Mouse (Mus musculus) left cerebral cortex, adult 18-20 months (tissue): ENCODE results near the gene Hrasls5. TPM values are rescaled to one million over a fixed set of nuclear protein-coding genes. Genes with fewer than 3 reads are reported as not detected.

Source experiments
- DNase-seq, 2 experiments: peaks; one replicate each; pipeline ENCODE4 v3.0.0; 2021 to 2022; ENCODE audit warnings: low spot score in 2 of 2, mixed read lengths in 1 of 2
- long read RNA-seq, 2 experiments: library from polyadenylated mRNA; stranded (forward); transcript quantifications; one replicate each; pipeline ENCODE4 v2.0.0; 2021
- total RNA-seq, 2 experiments: library from RNA; stranded (reverse); gene quantifications; 2 replicates each; pipeline ENCODE4 v1.2.3; 2021

Hrasls5 gene
- not detected for total RNA-seq
- long read RNA-seq, experiment 1 = 0 reads
- long read RNA-seq, experiment 2 = 0 reads

DNA sequence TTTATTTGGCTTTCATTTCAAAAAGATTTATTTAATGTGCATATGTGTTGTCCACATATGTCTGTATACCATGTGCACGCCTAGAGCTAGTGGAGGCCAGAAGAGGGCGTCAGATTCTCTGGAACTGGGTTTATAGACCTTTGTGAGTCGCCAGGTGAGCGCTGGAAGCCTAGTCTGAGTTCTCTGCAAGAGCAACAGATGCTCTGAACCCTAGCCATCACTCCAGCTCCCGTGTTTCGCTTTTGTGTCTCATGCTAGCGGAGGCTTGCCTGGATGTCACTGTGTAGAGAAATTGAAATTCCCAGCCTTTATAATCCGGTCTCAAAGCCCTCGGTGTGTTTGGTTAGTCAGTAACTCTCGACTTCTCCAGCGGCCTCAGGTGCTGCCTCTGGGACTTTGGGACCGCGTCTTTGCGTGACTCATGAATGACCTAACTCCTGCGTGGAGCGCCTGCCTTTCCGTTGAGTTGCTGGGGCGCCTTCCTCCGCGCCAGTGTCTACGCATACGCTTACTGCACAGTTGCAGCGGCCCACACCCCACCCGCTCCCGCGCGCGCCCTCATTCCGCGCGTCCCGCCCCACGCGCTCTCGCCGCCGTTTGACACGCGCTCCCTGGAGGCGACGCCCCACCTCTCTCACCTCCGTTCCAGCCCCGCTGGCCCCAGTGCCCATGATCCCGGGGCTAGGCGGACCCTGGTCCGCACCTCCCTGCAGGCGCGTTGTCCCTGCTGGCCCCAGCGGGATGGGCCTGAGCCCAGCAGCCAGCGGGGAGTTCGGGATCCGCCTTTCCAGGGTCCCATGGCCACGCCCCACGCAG, at the start of gene Hrasls5:
TSS of gene Hrasls5 (plus strand) at position 600 of the 816 bp plus-strand sequence.
- DNase-seq = peak; percentile 61 to 73

GRCm38 (mm10) chr19:7562601-7563129, 49.7 kb upstream of the Hrasls5 start:
- no peak for DNase-seq

- DNase-seq = no peak
These were observed 48.7 kb upstream of the Hrasls5 start for GRCm38 (mm10) chr19:7563676-7564075.

DNA sequence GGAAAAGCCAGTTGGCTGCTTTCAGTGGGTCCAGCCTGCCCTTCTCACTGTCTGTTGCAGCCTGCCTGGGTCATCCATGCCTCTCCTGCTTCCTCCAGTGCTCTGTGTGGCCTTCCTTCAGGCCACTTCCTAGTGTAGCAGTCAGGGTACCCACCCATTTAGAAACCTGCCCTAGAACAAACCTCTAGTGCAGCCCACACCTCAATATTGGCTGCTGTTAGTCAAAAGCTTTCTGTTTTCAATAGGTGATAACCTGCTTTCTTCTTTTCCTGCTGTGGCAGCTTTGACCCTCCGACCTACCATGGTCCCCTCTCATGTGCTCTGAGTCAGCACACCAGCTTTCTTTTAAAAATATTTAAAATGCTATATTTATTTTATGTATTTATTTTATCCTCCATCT, 47.9 kb upstream of the Hrasls5 start:
- no peak for DNase-seq

- peak in 1 of 2 experiments; percentile 17 for DNase-seq
These were observed 45.5 kb upstream of the Hrasls5 start for GRCm38 (mm10) chr19:7566826-7567225.

- DNase-seq = no peak
These were observed 44.0 kb upstream of the Hrasls5 start for GRCm38 (mm10) chr19:7568364-7568763.

- DNase-seq = no peak
These were observed 42.7 kb upstream of the Hrasls5 start for GRCm38 (mm10) chr19:7569650-7570049.

GRCm38 (mm10) chr19:7576180-7576579, 36.2 kb upstream of the Hrasls5 start:
- DNase-seq = no peak

DNA sequence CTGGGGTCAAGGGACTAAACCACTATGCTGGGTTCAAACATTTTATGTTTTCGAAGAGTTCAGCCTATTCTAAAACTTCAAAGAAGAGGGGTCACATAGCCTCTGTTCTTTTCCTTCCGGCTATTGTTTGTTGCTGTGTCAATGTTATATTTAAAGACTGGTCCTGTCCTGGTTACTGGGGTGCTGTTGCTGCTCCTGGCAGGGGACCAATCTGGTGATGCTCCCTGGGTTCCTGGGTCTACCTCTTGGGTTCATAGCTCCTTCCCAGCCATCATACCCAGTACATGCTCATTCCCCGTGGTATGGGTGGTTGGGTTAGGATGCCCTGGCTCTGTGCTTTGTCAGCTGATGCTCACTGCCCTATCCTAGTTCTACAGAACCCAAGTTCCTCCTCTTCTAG, 34.6 kb upstream of the Hrasls5 start:
- no peak for DNase-seq

DNA sequence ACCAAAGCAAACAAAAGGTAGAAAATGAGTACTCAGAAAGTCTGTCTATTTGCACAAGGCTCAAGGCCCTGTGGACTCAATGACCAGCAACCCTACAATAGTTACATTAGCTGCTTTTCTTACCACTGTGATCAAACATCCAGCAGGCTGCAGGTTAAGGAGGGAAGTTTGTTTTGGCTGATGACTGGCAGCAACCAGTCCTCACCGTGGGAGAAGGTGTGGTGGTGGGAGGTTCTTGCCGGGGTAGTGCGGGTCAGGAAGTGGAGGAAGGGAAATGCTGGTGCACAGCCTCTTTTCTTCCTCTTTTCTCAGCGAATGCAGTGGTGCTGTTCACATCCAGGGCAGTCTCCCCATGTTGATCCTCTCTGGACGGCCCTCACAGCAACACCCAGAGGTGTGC, 31.3 kb upstream of the Hrasls5 start:
- DNase-seq = no peak

DNA sequence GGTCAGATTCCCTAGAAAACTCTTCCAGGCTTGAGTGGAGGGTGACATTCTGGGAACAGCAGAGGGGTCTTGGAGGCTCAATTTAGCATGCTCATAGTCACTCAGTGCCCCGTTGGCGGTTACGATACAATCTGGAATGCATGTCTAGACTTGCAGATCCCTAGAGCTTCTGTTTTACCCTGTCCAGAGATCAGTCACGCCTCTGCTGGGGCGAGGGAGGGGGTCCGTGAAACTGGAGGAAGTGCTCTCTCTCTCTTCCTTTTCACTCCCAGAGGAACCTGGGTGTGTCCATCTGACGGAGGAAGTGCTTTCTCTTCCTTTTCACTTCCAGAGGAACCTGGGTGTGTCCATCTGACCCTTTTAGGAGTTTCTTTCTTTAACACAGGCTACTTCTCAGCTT, 29.2 kb upstream of the Hrasls5 start:
- DNase-seq = no peak

- no peak for DNase-seq
These were observed 28.7 kb upstream of the Hrasls5 start for GRCm38 (mm10) chr19:7583599-7583998.

GRCm38 (mm10) chr19:7585279-7585678, 27.1 kb upstream of the Hrasls5 start:
- no peak for DNase-seq

- no peak for DNase-seq
These were observed 26.6 kb upstream of the Hrasls5 start for GRCm38 (mm10) chr19:7585764-7586163.

GRCm38 (mm10) chr19:7590795-7591194, 21.5 kb upstream of the Hrasls5 start:
- no peak for DNase-seq

- DNase-seq = no peak
These were observed 20.3 kb upstream of the Hrasls5 start for GRCm38 (mm10) chr19:7592018-7592417.

DNA sequence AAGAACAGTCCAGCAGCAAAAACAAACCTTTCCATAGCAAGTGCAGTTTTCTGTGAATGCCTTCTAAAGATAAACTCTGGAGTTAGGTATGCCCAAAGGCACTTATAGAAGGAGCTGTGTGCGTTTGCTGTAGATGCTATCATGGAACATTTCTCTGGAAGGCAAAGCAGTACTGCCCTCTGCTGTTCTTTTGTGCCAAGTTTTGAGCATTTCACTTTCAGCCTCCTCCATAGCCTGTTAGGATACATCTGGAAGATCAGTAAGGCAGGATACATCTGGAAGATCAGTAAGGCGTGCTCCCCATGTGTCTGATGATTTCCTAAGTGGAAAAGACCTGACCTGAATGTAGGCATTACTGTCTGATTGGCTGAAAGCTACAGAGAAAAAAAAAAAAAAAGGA, 16.8 kb upstream of the Hrasls5 start:
- peak; percentile 45 to 49 for DNase-seq

DNA sequence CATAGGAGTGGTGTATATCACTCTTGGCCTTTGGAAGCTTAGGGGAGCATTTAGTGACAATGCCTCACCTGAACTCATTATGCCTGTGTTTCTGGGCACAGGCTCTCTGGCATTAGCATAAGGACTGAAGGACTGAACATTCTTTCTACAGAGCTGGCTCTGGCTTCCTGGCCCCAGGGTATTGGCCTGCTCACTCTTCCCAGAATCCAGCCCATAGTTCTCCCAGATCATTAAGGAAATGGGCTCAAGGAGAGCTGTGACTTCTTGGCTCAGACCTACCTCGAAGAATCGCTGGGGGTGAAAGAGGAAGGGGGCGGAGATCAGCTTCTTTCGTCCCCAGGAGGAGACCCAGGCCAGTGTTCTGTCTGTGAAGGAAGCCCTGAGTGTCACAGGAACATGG, 13.9 kb upstream of the Hrasls5 start:
- no peak for DNase-seq

GRCm38 (mm10) chr19:7601551-7601950, 10.8 kb upstream of the Hrasls5 start:
- DNase-seq = no peak

DNA sequence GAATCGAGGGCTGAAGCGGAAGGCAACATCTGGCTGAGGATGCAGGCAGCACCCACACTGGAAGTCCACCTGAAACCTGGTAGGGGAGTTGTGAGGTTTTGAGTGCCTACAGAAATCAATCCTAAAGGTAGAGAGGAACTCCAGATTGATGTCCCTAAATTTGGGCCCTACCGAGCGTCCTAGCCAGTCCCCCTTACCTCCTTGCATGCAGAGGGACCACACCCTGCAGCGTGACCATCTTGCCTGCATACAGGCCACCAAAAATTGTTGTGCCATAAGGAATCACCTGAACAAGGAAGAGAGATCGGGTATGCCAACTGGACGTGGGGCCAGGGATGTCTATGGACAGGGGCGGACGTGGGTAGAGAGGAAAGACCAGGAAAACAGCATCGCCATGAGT, 8.2 kb upstream of the Hrasls5 start:
- DNase-seq = no peak

DNA sequence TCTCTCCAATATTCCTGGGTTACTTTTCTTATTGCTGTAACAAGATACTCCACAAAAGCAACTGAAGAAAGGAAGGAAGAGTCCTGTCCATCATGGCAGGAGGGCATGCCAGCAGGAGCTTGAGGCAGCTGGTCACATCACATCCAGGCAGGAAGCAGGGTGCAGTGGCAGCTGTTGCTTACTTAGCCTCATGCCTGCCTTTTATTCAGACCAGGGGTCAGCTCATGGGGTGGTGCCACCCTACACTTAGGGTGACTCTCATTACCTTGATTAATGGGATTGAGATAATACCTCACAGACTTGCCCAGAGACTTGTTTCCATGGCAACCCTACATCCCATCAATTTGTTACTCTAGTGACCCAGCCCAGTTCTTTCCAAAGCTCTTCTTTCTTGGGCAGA, 7.3 kb upstream of the Hrasls5 start:
- no peak for DNase-seq

GRCm38 (mm10) chr19:7605930-7606783, 6.2 kb upstream of the Hrasls5 start:
- DNase-seq = peak; percentile 34 to 41
